Mouse (Mus musculus): Measurements from ENCODE around the gene Arhgap17.

The Arhgap17 gene

GRCm38 (mm10) chr7:123369759-123370481 lies at the start of gene Arhgap17, which contains the start of gene Lcmt1:
Gene Arhgap17, minus strand, starts transcription at chr7:123369915.
Gene Lcmt1, plus strand, starts transcription at chr7:123369784.
- in situ Hi-C loops (cut with MboI; ENCODE audit: unreplicated experiment in 2 of 2): no loop called here

GRCm38 (mm10) chr7:123417661-123418060 lies 47.9 kb upstream of the Arhgap17 start:
- in situ Hi-C loops (cut with MboI; ENCODE audit: unreplicated experiment in 2 of 2): no loop called here

- in situ Hi-C loops (cut with MboI; ENCODE audit: unreplicated experiment in 2 of 2): no loop called here
These were observed 47.1 kb upstream of the Arhgap17 start for GRCm38 (mm10) chr7:123416803-123417202.

GRCm38 (mm10) chr7:123412143-123412542 lies 42.4 kb upstream of the Arhgap17 start:
- in situ Hi-C loops (cut with MboI; ENCODE audit: unreplicated experiment in 2 of 2): no loop called here

- in situ Hi-C loops (cut with MboI; ENCODE audit: unreplicated experiment in 2 of 2): no loop called here
These were observed 41.4 kb upstream of the Arhgap17 start for GRCm38 (mm10) chr7:123411109-123411508.

GRCm38 (mm10) chr7:123410502-123410901 lies 40.8 kb upstream of the Arhgap17 start:
- in situ Hi-C loops (cut with MboI; ENCODE audit: unreplicated experiment in 2 of 2): no loop called here

- in situ Hi-C loops (cut with MboI; ENCODE audit: unreplicated experiment in 2 of 2): no loop called here
These were observed 37.3 kb upstream of the Arhgap17 start for GRCm38 (mm10) chr7:123406988-123407387.

GRCm38 (mm10) chr7:123405619-123406018 lies 35.9 kb upstream of the Arhgap17 start:
- in situ Hi-C loops (cut with MboI; ENCODE audit: unreplicated experiment in 2 of 2): no loop called here

GRCm38 (mm10) chr7:123404198-123404597 lies 34.5 kb upstream of the Arhgap17 start:
- in situ Hi-C loops (cut with MboI; ENCODE audit: unreplicated experiment in 2 of 2): no loop called here

GRCm38 (mm10) chr7:123401121-123401520 lies 31.4 kb upstream of the Arhgap17 start:
- in situ Hi-C loops (cut with MboI; ENCODE audit: unreplicated experiment in 2 of 2): no loop called here

- in situ Hi-C loops (cut with MboI; ENCODE audit: unreplicated experiment in 2 of 2): no loop called here
These were observed 29.6 kb upstream of the Arhgap17 start for GRCm38 (mm10) chr7:123399286-123399685.

- in situ Hi-C loops (cut with MboI; ENCODE audit: unreplicated experiment in 2 of 2): no loop called here
These were observed 29.1 kb upstream of the Arhgap17 start for GRCm38 (mm10) chr7:123398828-123399227.

GRCm38 (mm10) chr7:123397931-123398330 lies 28.2 kb upstream of the Arhgap17 start:
- in situ Hi-C loops (cut with MboI; ENCODE audit: unreplicated experiment in 2 of 2): no loop called here

- in situ Hi-C loops (cut with MboI; ENCODE audit: unreplicated experiment in 2 of 2): no loop called here
These were observed 27.7 kb upstream of the Arhgap17 start for GRCm38 (mm10) chr7:123397369-123397768.

- in situ Hi-C loops (cut with MboI; ENCODE audit: unreplicated experiment in 2 of 2): no loop called here
These were observed 27.2 kb upstream of the Arhgap17 start for GRCm38 (mm10) chr7:123396900-123397299.

- in situ Hi-C loops (cut with MboI; ENCODE audit: unreplicated experiment in 2 of 2): no loop called here
These were observed 24.6 kb upstream of the Arhgap17 start for GRCm38 (mm10) chr7:123394271-123394670.

GRCm38 (mm10) chr7:123389686-123390280 lies 20.1 kb upstream of the Arhgap17 start:
- in situ Hi-C loops (cut with MboI; ENCODE audit: unreplicated experiment in 2 of 2): no loop called here

- in situ Hi-C loops (cut with MboI; ENCODE audit: unreplicated experiment in 2 of 2): no loop called here
These were observed 16.1 kb upstream of the Arhgap17 start for GRCm38 (mm10) chr7:123385693-123386407.

- in situ Hi-C loops (cut with MboI; ENCODE audit: unreplicated experiment in 2 of 2): no loop called here
These were observed 8.0 kb upstream of the Arhgap17 start for GRCm38 (mm10) chr7:123377443-123378400.

- in situ Hi-C loops (cut with MboI; ENCODE audit: unreplicated experiment in 2 of 2): no loop called here
These were observed 1.8 kb upstream of the Arhgap17 start for GRCm38 (mm10) chr7:123371501-123371900.

Data from v-Abl transformed pro-B cells (cell line).